Mouse (Mus musculus): ENCODE measurements around the gene Edaradd. TPM values are rescaled to one million over a fixed set of nuclear protein-coding genes. Genes with fewer than 3 reads are reported as not detected.

Edaradd gene
- polyA plus RNA-seq, 1 experiment from 2014 or later, result 19.8 TPM

DNA sequence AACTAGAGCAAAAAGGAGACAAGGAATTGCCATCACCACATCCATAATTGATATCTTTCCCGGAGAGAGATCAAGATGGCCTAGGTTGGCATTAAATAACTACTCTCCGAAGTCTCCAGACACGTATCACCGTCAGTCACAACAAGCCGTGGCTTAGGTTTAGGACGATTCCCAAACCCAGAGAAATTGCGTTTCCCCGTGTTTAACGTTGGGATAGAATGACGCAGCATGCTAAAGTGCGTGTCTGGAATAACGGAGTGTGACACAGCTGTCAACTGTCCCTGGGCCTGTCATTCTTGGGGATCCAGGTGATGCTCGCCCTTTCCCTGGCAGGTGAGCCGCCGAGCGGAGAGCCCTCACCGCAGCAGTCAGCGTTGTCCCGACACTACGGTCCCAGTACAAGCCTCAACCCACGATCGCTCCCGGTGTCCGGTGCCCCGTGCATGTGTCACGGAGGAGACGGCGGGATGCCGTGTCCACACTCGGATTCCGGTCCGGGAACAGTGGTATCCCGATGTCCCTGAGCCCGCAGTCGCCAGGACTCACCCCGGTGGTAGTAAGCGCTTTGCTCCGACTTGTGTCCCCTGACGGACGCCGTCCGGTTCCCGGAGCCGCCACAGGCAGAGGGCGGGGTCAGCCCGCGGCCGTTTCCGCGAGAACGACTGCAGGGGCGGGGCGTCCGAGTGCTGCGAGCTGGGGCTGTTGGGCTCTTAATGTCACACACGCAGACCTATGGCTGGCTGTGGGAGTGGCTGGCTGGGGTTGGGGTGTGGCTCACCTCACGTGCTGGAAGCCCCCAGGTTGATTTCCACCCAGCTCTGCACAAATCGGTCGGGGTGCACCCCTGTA is 59.1 kb downstream of the Edaradd start:
- DNase-seq (ENCODE audit: low spot score), result peak; percentile 92

DNA sequence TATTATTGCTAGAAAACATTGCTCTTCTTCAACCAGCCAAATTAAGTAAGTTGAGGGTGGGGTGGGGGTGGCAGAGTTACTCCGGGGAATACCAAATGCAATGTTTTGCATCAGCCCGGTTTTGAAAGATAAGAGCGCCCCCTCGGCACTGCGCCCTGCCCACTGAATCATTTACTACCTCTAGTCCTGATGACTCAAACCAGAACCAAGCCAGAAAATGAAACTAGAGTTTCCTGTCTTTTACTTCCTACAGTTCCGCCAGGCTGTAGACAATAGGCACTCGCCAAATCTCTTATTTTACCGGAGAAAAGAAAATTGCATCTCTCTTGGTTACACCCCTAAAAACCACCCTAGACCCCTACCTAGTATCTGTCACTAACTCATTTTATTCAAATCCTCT is 59.8 kb downstream of the Edaradd start:
- DNase-seq (ENCODE audit: low spot score), result peak; percentile 74

DNA sequence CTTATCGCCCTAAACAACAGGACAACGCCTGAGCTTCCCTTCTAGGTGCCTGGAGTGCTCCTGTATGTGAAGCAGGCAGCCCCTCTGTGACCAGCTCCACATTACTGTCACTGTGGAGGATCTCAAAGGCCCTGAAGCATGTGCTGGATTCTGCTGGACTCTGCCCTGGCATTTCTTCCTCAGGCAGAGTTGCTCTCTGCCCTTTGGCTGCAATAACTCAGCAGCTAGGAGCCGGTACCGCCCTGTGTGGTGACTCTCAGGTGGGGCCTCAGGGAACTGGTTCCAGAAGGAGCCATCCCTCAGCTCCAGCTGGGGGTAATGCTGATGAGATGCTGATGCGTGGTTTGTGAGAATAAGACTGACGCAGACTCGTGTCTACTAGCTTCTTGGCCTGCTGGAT is 63.5 kb downstream of the Edaradd start:
- no peak for DNase-seq (ENCODE audit: low spot score)

- no peak for DNase-seq (ENCODE audit: low spot score)
Measured at GRCm38 (mm10) chr13:12454686-12455390, 65.4 kb downstream of the Edaradd start.

DNA sequence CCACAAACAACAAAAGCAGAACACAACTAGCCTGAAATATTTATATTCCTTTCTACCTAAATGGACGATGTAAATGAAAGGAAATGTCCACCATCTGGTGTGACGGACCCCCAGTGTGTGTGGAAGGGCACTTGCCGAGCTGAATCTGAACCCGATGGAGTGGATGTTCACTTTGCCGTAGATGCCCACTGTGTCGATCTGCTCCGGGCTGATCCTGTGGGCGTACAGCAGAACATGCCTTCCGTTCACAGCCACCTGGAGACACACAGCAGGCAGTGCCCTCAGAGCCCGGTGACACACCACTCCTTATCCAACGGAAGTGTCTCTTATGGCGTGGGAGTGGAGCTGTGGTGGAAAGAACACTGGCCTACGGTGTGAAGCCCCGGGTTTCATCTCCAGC is 67.1 kb downstream of the Edaradd start:
- DNase-seq (ENCODE audit: low spot score), result no peak

DNA sequence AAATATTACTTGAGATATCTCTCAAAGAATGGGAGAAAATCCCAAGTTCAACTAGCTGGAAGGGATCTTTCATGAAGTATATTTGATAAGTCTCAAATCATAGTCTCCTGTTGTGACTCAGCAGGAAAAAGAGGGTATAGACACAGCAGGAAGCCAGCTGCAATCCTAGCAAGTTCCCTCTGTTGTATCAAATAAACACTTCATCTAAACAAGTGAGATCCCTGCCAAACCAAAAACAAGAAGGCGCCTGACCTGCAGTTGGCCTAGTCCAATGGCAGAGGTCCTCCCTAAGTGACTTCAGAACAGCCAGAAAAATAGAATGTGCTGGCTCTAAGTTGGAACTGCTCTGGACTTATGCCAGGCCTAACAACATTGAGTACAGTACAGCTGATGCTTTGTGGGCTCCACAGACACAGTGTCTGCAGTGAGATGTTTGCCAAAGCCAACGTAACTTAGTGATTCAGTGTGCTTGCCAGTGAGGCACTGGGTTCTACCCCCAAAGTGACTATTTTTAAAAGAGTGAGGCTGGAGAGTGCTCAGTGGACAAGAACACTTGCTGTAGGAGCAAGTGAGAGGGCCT is 78.1 kb downstream of the Edaradd start:
- DNase-seq (ENCODE audit: low spot score), result no peak

- no peak for DNase-seq (ENCODE audit: low spot score)
Measured at GRCm38 (mm10) chr13:12440813-12441212, 79.4 kb downstream of the Edaradd start.

GRCm38 (mm10) chr13:12439586-12439985 is 80.7 kb downstream of the Edaradd start:
- no peak for DNase-seq (ENCODE audit: low spot score)

DNA sequence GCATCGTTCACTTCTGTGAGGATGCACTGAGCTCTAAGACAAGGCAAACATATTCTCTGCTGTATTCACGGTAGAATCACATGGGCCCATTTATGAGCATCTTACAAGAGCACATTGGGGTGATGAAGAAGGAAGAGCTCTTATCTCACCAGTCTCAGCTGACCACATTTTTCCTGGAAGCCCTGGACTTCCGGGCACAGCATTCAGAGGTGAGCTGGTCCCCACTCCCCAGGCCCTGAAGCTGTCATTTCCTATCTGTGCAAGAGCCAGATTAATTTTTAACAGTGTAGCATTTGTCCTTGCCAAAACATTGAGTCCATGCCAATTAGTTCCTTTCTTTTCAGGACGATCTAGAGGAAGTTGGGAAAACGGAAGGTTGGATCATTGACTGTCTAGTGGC is 86.4 kb downstream of the Edaradd start:
- DNase-seq (ENCODE audit: low spot score), result no peak

- DNase-seq (ENCODE audit: low spot score), result no peak
Measured at GRCm38 (mm10) chr13:12428556-12428955, 91.7 kb downstream of the Edaradd start.

Other genes with a start within 250 kb of the Edaradd start
- 7.7 and 9.5 TPM in 2 replicates for gene Actn2, start 179.7 kb downstream of the Edaradd start, polyA plus RNA-seq (2015; fragmentation: Nextera tagmentation; extraction: Ambion mirVana)
- 18.5 and 19.1 TPM in 2 replicates for gene Heatr1, start 125.4 kb downstream of the Edaradd start, polyA plus RNA-seq (2015; fragmentation: Nextera tagmentation; extraction: Ambion mirVana)
- 41.9 and 43.1 TPM in 2 replicates for gene Lgals8, start 55.5 kb downstream of the Edaradd start, polyA plus RNA-seq (2015; fragmentation: Nextera tagmentation; extraction: Ambion mirVana)
- 9.5 and 9.7 TPM in 2 replicates for gene Ero1lb, start 45.4 kb upstream of the Edaradd start, polyA plus RNA-seq (2015; fragmentation: Nextera tagmentation; extraction: Ambion mirVana)

Measured in thymus, postnatal 0 days (tissue).